Mouse (Mus musculus): Measurements from ENCODE around the gene Atp6v1b1. TPM values are rescaled to one million over a fixed set of nuclear protein-coding genes. Genes with fewer than 3 reads are reported as not detected.

The Atp6v1b1 gene
- polyA plus RNA-seq, 1 experiment from 2014 or later: not detected

GRCm38 (mm10) chr6:83707738-83708510 is 34.9 kb upstream of the Atp6v1b1 start:
- Histone ChIP-seq H3K27me3 (peaks cover 100% of the 10 kb centered on the region), H3K4me3 (no peak overlapping the region), H3K9ac (replicated peaks) (no peak overlapping the region), H3K36me3 (no peaks in the 10 kb centered on the region), H3K4me1 (peaks cover 21% of the 10 kb centered on the region), H3K9me3 (no peaks in the 10 kb centered on the region), H3K27ac (replicated peaks) (no peak overlapping the region), H3K4me2 (replicated peaks) (no peak overlapping the region)
- no peak for ATAC-seq (ENCODE audit: low FRiP score, low read depth)
- WGBS: 3% methylated on average over 6 of the region's 6 CpGs

DNA sequence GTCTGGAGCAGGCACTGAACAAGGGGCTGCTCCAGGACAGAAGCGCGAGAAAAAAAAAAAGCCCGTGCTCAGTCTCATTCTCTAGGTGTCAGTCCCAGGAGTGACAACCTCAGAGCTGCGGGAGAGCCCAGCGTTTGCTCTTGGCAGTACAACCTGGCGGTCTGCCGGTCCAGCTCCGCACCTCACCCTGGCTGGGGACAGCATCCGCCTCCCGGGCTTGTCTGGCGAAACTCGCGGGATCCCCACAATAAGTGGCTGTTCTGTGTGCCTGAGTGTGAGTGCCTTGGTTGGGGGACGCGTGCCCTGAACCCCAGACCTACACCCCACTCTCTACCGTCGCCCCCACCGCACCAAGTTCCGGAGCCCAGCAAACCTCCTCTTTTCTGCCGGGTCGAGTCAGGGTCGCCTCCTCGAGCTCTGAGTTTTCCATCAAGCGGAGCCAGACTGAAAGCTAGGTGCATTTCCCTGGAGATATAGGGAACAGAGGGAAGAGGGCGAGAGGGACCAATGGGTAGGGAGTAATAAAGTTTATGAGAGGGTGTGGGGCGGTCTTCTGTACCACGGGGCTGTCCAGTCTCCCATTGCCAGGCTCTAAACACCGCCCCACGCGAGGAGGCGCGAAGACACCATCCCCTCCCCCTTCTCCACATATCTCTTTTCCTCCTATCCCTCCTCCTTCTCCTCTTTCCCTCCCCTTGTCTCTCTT is 32.3 kb upstream of the Atp6v1b1 start:
- H3K27ac ChIP-seq (replicated peaks): no peak overlapping the region
- H3K9me3 ChIP-seq: no peaks in the 10 kb centered on the region
- WGBS: 1% methylated on average over 32 of the region's 32 CpGs
- peak overlapping the region; percentile 46 for H3K4me3 ChIP-seq
- H3K36me3 ChIP-seq: no peaks in the 10 kb centered on the region
- H3K4me1 ChIP-seq: peaks cover 21% of the 10 kb centered on the region
- H3K27me3 ChIP-seq: peaks cover 100% of the 10 kb centered on the region
- peak; percentile 57 for ATAC-seq (ENCODE audit: low FRiP score, low read depth)
- peak overlapping the region; percentile 76 for H3K4me2 ChIP-seq (replicated peaks)
- peak overlapping the region; percentile 44; the same call in 1 of the 2 replicates for H3K9ac ChIP-seq (replicated peaks)

- Histone ChIP-seq H3K36me3 (no peaks in the 10 kb centered on the region), H3K27ac (replicated peaks) (no peak within 1 kb of the TSS), H3K9me3 (no peaks in the 10 kb centered on the region), H3K4me3 (peak within 1 kb of the TSS; percentile 46), H3K4me2 (replicated peaks) (peak within 1 kb of the TSS; percentile 76), H3K9ac (replicated peaks) (peak within 1 kb of the TSS; percentile 44), H3K4me1 (peaks cover 21% of the 10 kb centered on the region), H3K27me3 (peaks cover 100% of the 10 kb centered on the region)
- peak; percentile 92 for ATAC-seq (ENCODE audit: low FRiP score, low read depth)
- WGBS: under 1% methylated on average over 41 of the region's 46 CpGs
These were observed 31.6 kb upstream of the Atp6v1b1 start, which contains the start of gene Vax2 for GRCm38 (mm10) chr6:83711067-83711675. Vax2 (plus strand) TSS chr6:83711264.

DNA sequence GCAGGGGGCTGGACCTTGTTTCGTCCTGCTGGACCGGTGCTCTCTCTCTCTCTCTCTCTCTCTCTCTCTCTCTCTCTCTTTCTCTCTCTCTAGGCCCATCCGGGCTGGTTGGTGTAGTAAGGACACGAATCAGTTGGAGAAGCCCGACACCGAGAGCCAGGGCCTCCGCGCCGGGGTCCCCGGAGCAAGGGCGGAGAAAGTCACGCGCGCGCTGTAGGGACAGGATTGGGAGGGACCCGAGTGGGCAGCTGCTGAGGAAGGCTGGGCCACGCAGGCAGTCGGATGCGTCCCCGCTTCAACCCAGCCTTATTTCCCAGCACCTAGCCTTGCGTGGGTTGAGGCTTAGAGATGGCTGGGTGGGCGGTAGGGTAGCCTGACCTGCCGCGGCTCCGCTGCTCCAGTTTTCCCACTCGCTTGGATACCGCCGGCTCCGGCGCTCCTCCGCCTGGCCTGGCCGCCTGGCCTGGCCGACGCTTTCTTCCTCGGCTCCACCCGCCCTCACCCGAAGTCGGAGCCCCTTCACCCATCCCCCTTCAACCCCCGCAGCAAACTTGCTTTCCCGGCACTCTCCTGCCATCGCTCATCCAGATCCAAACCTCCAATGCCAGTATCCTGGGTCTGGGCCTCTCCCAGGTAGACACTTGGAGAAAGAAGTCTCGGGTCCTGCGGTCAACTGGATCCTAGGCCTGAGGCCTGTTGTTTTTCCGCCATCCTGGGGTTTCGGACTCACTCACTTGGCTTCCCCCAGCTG is 30.9 kb upstream of the Atp6v1b1 start:
- under 1% methylated on average over 45 of the region's 45 CpGs for WGBS
- no peak overlapping the region for H3K27ac ChIP-seq (replicated peaks)
- peaks cover 21% of the 10 kb centered on the region for H3K4me1 ChIP-seq
- peak overlapping the region; percentile 76 for H3K4me2 ChIP-seq (replicated peaks)
- H3K9me3 ChIP-seq: no peaks in the 10 kb centered on the region
- no peaks in the 10 kb centered on the region for H3K36me3 ChIP-seq
- H3K4me3 ChIP-seq: peak overlapping the region; percentile 46
- H3K27me3 ChIP-seq: peaks cover 98% of the 10 kb centered on the region
- peak overlapping the region; percentile 34; the same call in 1 of the 2 replicates for H3K9ac ChIP-seq (replicated peaks)
- ATAC-seq (ENCODE audit: low FRiP score, low read depth): no peak; the same call in 1 of the 2 replicates

GRCm38 (mm10) chr6:83713271-83714136 is 29.3 kb upstream of the Atp6v1b1 start:
- no peak overlapping the region for H3K4me2 ChIP-seq (replicated peaks)
- peaks cover 21% of the 10 kb centered on the region for H3K4me1 ChIP-seq
- ATAC-seq (ENCODE audit: low FRiP score, low read depth): no peak
- 1% methylated on average over 12 of the region's 12 CpGs for WGBS
- no peaks in the 10 kb centered on the region for H3K9me3 ChIP-seq
- no peak overlapping the region for H3K9ac ChIP-seq (replicated peaks)
- no peaks in the 10 kb centered on the region for H3K36me3 ChIP-seq
- peaks cover 98% of the 10 kb centered on the region for H3K27me3 ChIP-seq
- H3K27ac ChIP-seq (replicated peaks): no peak overlapping the region
- H3K4me3 ChIP-seq: no peak overlapping the region

DNA sequence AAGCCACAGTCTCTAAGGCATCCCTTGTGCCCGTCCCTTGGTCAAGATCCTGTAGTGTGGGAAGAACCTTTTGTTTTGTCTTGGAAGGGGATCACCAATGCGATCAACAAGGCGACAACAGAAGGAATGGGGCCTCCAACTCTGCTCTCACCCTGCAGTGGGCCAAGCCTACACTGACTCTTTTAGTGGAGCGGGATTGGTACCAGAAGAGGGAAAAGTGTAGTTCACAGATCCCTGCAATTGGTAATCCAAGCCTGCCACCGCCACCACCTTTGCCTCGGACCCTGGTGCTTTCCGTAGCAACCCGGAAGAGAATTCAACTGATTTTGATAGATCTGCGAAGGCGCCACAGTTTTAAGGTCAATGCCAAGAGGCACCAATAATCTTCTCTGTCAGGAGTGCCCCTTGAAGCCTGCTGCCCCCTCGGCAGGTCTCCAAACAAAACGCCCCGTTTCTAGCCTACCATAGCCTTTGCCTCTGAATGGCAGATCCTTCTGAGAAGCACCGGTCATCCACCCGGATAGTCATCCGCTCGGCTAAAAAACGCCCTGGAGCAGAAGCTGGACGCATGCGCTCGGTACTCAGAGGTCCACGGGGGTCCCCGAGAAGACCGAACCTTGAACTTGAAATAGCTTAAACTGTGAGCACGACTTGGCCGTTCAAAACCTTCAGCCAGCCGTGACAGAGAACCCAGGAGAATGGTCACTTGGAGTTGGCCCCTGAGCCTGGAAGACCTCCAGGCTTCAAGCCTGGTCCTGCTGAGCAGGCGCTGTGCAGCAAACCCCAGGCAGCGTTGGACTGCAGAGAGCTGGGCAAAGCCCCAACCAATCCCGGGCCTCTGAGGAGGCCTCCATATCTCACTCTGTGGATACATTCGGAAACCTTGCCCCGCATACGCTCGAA is 28.3 kb upstream of the Atp6v1b1 start:
- Histone ChIP-seq H3K9ac (replicated peaks) (no peak overlapping the region), H3K9me3 (no peaks in the 10 kb centered on the region), H3K4me3 (no peak overlapping the region), H3K36me3 (no peaks in the 10 kb centered on the region), H3K27me3 (peaks cover 97% of the 10 kb centered on the region), H3K4me1 (peaks cover 21% of the 10 kb centered on the region), H3K27ac (replicated peaks) (no peak overlapping the region), H3K4me2 (replicated peaks) (no peak overlapping the region)
- WGBS: 1% methylated on average over 34 of the region's 34 CpGs
- ATAC-seq (ENCODE audit: low FRiP score, low read depth): no peak

GRCm38 (mm10) chr6:83715461-83716196 is 27.2 kb upstream of the Atp6v1b1 start:
- Histone ChIP-seq H3K4me1 (peaks cover 17% of the 10 kb centered on the region), H3K9ac (replicated peaks) (no peak overlapping the region), H3K27ac (replicated peaks) (no peak overlapping the region), H3K36me3 (no peaks in the 10 kb centered on the region), H3K4me3 (no peak overlapping the region), H3K9me3 (no peaks in the 10 kb centered on the region), H3K27me3 (peaks cover 97% of the 10 kb centered on the region), H3K4me2 (replicated peaks) (no peak overlapping the region)
- ATAC-seq (ENCODE audit: low FRiP score, low read depth): no peak
- WGBS: 2% methylated on average over 30 of the region's 30 CpGs

DNA sequence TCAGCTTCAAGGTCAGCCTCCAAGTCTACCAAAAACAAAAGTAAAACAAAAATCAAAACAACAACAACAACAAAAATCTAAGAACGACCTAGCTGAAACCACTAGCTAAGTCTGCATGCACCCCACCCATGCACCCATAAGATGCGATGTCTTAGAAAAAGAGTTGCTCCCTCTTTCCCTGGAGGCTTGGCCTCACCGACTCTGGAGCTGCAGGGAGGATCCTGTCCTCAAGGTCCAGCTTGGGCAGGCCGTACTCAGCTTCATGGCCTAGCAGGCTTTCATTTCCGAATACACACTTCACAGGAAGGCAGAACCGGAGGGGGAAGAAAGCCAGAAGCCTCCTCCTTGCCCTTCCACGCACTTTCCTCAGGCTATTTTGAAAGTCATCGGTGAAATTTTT is 25.8 kb upstream of the Atp6v1b1 start:
- no peak overlapping the region for H3K9ac ChIP-seq (replicated peaks)
- no peak overlapping the region for H3K4me3 ChIP-seq
- H3K9me3 ChIP-seq: no peaks in the 10 kb centered on the region
- under 1% methylated on average over 8 of the region's 8 CpGs for WGBS
- no peak overlapping the region for H3K27ac ChIP-seq (replicated peaks)
- no peak for ATAC-seq (ENCODE audit: low FRiP score, low read depth)
- no peak overlapping the region for H3K4me2 ChIP-seq (replicated peaks)
- H3K27me3 ChIP-seq: peaks cover 97% of the 10 kb centered on the region
- no peaks in the 10 kb centered on the region for H3K36me3 ChIP-seq
- H3K4me1 ChIP-seq: peaks cover 3% of the 10 kb centered on the region

DNA sequence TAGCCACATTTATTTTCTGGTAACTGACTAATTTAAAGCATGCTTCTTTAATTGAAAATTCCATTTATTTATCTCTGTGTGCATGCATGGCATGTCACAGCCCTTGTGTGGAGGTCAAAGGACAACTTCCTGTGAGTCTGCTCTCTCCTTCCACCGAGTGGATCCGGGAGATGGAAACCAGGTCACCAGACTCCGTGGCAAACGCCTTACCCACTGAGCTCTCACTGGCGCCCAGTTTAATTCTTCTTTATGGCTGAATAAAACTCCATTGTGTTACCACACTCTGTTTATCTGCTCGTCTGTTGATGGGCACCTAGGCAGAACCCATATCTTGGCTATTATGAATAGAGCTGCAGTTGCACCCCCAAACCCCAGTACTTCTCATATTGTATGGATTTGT is 20.3 kb upstream of the Atp6v1b1 start:
- Histone ChIP-seq H3K27me3 (peaks cover 68% of the 10 kb centered on the region), H3K4me2 (replicated peaks) (no peak overlapping the region), H3K4me1 (no peaks in the 10 kb centered on the region), H3K36me3 (no peaks in the 10 kb centered on the region), H3K27ac (replicated peaks) (no peak overlapping the region), H3K9ac (replicated peaks) (no peak overlapping the region), H3K4me3 (no peak overlapping the region), H3K9me3 (no peaks in the 10 kb centered on the region)
- 23% methylated on average over 6 of the region's 6 CpGs for WGBS
- no peak for ATAC-seq (ENCODE audit: low FRiP score, low read depth)

GRCm38 (mm10) chr6:83727178-83727577 is 15.6 kb upstream of the Atp6v1b1 start:
- Histone ChIP-seq H3K9me3 (no peaks in the 10 kb centered on the region), H3K27ac (replicated peaks) (no peak overlapping the region), H3K9ac (replicated peaks) (no peak overlapping the region), H3K4me1 (no peaks in the 10 kb centered on the region), H3K4me3 (no peak overlapping the region), H3K27me3 (peaks cover 42% of the 10 kb centered on the region), H3K4me2 (replicated peaks) (no peak overlapping the region), H3K36me3 (no peaks in the 10 kb centered on the region)
- WGBS: 39% methylated on average over 4 of the region's 4 CpGs
- ATAC-seq (ENCODE audit: low FRiP score, low read depth): no peak

Data from midbrain, embryonic 12.5 days (tissue).